Mouse (Mus musculus) heart, embryonic 16.5 days (tissue): Measurements from ENCODE around the gene Usp9x. TPM values are rescaled to one million over a fixed set of nuclear protein-coding genes. Genes with fewer than 3 reads are reported as not detected.

Experiments used
- ATAC-seq: fragments of 200-750 bp; cut with Nextera tagmentation; replicated peaks from 2 replicates; pipeline ENCODE4 v1.8.0; 2017; ENCODE audit warnings: moderate number of reproducible peaks; ENCODE audit not compliant: insufficient read depth, low FRiP score; ENCODE audit errors: extremely low read depth
- H3K27ac ChIP-seq: fragments of 300-500 bp; sonication (generic); 2 replicates; pipeline ENCODE4 v1.5.1; 2014; ENCODE audit warnings: mild to moderate bottlenecking, low read length, control low read depth, moderate library complexity
- H3K27me3 ChIP-seq: fragments of 300-500 bp; sonication (generic); 2 replicates; pipeline ENCODE4 v1.6.1; 2014; ENCODE audit warnings: low read length, mixed read lengths; ENCODE audit not compliant: control insufficient read depth, insufficient read depth
- H3K36me3 ChIP-seq: fragments of 300-500 bp; sonication (generic); 2 replicates; pipeline ENCODE4 v1.6.1; 2014; ENCODE audit not compliant: control insufficient read depth, insufficient read depth
- H3K4me1 ChIP-seq: fragments of 300-500 bp; sonication (generic); 2 replicates; pipeline ENCODE4 v1.6.1; 2014; ENCODE audit warnings: low read length, mixed read lengths; ENCODE audit not compliant: control insufficient read depth, insufficient read depth
- H3K4me2 ChIP-seq: fragments of 300-500 bp; sonication (generic); 2 replicates; pipeline ENCODE4 v1.6.1; 2014; ENCODE audit warnings: low read depth, mild to moderate bottlenecking, control low read depth, low read length
- H3K4me3 ChIP-seq: fragments of 300-500 bp; sonication (generic); 2 replicates; pipeline ENCODE4 v1.5.1; 2014; ENCODE audit warnings: mild to moderate bottlenecking, control low read depth, low read length
- H3K9ac ChIP-seq: fragments of 300-500 bp; sonication (generic); 2 replicates; pipeline ENCODE4 v1.6.1; 2014; ENCODE audit warnings: low read length, control low read depth
- H3K9me3 ChIP-seq: fragments of 300-500 bp; sonication (generic); replicated peaks from 2 replicates; pipeline ENCODE4 v1.6.1; 2016; ENCODE audit warnings: low read length; ENCODE audit not compliant: control insufficient read depth
- WGBS: fragments of 180-500 bp; shearing (Covaris S2); extraction: QIAGEN DNeasy Blood & Tissue Kit; methylation state at CpG from one replicate; pipeline ENCODE4 v1.1.7; 2014; 5-methylcytosine and 5-hydroxymethylcytosine counted together
- polyA plus RNA-seq: library from polyadenylated mRNA; unstranded; fragments of >200 nt; fragmentation: Nextera tagmentation; extraction: Ambion mirVana; gene quantifications from 2 replicates; pipeline ENCODE4 v1.2.1, GENCODE M21; 2015

The Usp9x gene
- 16.9 and 19.6 TPM in 2 replicates for polyA plus RNA-seq

DNA sequence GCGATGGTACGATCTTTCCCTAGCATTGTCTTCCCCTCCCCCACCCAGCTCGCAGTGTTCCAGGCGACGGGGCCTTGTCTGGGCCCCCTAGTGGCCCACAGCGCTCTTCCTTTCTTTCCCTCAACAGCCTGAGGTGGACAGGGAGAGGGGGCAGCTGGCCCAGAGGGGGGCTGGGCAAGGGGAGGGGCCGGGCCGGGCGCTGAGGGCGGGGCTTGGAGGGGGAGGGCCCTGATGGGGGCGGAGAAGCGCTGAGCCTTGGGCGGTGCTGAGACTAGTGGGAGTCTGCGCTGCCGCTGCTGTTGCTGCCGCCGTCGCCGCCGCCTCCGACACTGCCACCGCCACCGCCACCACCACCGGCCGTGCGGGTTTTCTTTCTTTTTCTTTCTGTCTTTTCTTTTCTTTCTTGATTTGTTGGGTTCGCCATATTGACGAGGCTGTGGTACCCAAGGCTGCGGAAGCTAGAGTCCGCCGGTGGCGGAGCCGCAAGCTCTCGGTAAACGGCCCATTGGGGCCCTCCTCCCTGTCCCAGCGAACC, at the start of gene Usp9x:
Gene Usp9x, plus strand, starts transcription at position 258 of the 535 bp plus-strand sequence.
- Histone ChIP-seq H3K4me1 (peaks cover 2% of the 10 kb centered on the region; the same call in 1 of the 2 replicates), H3K36me3 (no peaks in the 10 kb centered on the region), H3K27ac (peak within 1 kb of the TSS; percentile 94), H3K4me2 (peak within 1 kb of the TSS; percentile 64), H3K27me3 (peaks cover 4% of the 10 kb centered on the region; the same call in 1 of the 2 replicates), H3K9ac (peak within 1 kb of the TSS; percentile 91), H3K4me3 (peak within 1 kb of the TSS; percentile 81), H3K9me3 (0 out of 2 replicates have a peak, but pooled peaks cover 2% of the 10 kb centered on the region)
- peak; percentile 88 for ATAC-seq
- 13% methylated on average over 26 of the region's 36 CpGs for WGBS

DNA sequence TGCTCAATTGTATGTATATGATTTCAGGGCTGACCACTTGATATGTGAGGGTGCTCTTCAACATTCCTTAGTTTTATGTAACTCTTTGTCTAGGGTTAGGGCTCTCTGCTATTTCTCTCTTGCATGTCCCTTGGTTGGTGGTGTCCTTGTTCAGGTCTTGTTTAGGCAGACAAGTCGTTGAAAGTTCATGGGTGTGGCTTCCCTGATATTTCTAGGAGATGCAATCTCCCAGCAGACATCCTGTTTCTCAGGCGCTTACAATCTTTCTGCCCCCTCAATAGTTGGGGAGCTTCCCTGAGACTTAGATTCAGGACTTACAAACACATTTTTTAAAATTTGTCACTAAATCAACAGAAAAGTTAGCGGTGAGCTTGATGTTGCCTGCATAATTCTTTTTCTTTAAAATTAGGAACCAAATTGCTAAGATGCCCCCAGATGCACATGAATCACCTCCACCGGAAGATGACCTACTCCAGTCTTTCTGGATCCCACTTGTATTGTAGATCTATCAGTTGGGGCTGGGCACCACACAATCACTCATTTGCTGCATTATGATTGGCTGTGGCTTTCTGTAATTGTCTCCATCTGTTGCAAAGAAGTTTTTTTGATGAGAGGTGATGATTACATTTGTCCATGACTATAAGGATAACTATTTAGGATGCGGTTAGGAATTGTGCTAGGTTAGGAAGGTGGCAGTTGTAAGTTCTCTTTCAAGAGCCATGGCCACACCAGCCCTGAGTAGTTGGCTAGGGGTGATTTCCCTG, 48.6 kb upstream of the Usp9x start:
- Histone ChIP-seq H3K9ac (no peak overlapping the region), H3K4me1 (no peaks in the 10 kb centered on the region), H3K36me3 (no peaks in the 10 kb centered on the region), H3K4me2 (no peak overlapping the region), H3K9me3 (no peaks in the 10 kb centered on the region), H3K27ac (no peak overlapping the region), H3K27me3 (0 out of 2 replicates have a peak, but pooled peaks cover 2% of the 10 kb centered on the region), H3K4me3 (no peak overlapping the region)
- ATAC-seq = no peak
- 75% methylated on average over 5 of the region's 5 CpGs for WGBS

DNA sequence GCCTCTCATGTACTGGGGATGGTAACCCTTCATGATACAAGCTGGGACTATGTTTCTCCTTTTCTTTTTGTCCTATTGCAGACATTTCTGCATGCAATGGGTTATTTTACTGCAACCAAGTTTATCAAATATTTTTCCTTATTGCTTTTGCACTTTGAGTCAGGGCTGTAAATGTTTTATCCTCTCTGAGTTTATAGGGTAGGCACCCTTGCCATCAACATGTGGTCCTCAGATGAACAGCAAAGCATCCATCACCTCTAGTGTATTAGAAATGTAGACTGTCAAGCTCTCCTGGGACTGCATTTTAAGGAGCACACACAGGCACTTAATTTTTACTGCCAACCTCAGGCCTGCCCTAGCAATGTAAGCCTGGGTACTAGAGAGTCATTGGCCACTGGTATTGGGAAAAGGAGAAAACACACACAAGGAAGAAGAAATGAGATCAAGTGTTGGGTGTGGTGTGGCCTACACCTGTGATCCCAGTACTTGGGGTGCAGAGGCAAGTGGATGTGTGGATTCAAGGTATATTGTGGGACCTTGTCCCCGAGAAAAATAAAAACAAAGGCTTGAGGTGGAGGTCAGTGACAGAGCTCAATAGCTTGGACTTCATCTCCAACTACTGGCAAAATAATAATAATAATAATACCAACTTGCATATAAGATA, 46.6 kb upstream of the Usp9x start:
- H3K9me3 ChIP-seq = no peaks in the 10 kb centered on the region
- no peak overlapping the region for H3K9ac ChIP-seq
- no peaks in the 10 kb centered on the region for H3K36me3 ChIP-seq
- WGBS = 67% methylated on average over 1 of the region's 1 CpGs
- H3K27me3 ChIP-seq = 0 out of 2 replicates have a peak, but pooled peaks cover 2% of the 10 kb centered on the region
- no peak overlapping the region for H3K4me2 ChIP-seq
- no peak overlapping the region for H3K4me3 ChIP-seq
- no peak for ATAC-seq
- H3K27ac ChIP-seq = no peak overlapping the region
- no peaks in the 10 kb centered on the region for H3K4me1 ChIP-seq

DNA sequence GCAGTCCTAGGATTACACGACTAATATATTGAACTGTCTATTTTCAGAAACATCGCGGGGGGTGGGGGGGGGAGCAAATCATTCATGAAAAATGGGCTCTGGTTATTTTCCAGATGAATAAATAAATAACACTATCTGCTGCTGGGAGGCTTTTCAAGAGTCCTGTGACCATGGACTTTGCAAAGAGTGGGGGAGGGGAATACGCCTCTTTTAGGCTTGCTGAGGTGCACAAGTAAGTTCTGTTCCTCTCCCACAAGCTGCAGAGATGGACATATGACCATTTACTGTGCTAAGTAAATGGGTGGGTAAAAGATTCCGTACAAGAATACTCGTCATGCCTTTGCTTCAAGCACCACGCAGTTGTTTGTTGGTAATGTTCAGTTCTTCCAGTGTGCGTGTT, 46.0 kb upstream of the Usp9x start:
- no peak for ATAC-seq
- Histone ChIP-seq H3K27me3 (0 out of 2 replicates have a peak, but pooled peaks cover 2% of the 10 kb centered on the region), H3K9ac (no peak overlapping the region), H3K36me3 (no peaks in the 10 kb centered on the region), H3K9me3 (no peaks in the 10 kb centered on the region), H3K4me3 (no peak overlapping the region), H3K4me1 (no peaks in the 10 kb centered on the region), H3K27ac (no peak overlapping the region), H3K4me2 (no peak overlapping the region)
- 77% methylated on average over 8 of the region's 8 CpGs for WGBS

DNA sequence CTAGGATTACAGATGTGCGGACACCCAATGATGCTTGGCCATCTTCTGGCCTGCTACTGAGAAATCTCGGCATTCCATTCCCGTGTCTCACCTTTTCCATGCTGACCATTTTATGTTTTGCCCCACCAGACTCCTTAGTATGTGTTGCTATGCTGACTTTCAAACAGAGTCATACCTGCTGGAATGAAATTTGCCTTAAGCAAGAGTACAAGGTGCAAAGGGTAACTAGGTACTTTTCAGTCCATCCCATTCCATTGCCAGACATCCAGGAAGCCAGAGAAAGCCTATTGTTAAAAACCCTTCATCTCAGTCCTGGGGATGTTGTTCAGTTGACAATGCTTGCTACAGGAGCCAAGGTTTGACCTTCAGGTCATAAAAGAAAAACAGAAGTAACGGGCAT, 43.1 kb upstream of the Usp9x start:
- no peak for ATAC-seq
- no peak overlapping the region for H3K4me3 ChIP-seq
- WGBS = 81% methylated on average over 4 of the region's 4 CpGs
- no peak overlapping the region for H3K9ac ChIP-seq
- no peak overlapping the region for H3K27ac ChIP-seq
- no peaks in the 10 kb centered on the region for H3K4me1 ChIP-seq
- H3K27me3 ChIP-seq = 0 out of 2 replicates have a peak, but pooled peaks cover 2% of the 10 kb centered on the region
- no peaks in the 10 kb centered on the region for H3K36me3 ChIP-seq
- H3K4me2 ChIP-seq = no peak overlapping the region
- H3K9me3 ChIP-seq = no peaks in the 10 kb centered on the region

DNA sequence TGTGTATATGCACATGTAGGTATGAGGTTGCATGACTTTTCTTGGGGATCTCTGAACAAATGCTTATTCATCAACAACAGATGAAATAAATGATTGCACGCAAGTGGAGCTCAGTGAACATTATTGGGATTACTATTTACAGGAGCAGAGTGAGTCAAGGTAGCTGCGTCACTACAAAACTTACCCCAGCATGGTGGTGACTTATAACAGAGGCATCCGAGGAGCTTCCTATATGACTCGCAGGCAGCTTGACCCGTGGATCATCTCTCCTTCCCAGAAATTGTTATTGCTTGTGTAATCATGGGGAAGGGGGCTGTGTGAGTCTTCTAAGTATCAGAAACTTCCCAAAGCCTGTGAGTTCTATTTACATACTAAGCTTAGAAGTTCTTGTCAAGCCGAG, 41.3 kb upstream of the Usp9x start:
- no peak overlapping the region for H3K4me3 ChIP-seq
- no peaks in the 10 kb centered on the region for H3K9me3 ChIP-seq
- no peak overlapping the region for H3K9ac ChIP-seq
- H3K27ac ChIP-seq = no peak overlapping the region
- 87% methylated on average over 6 of the region's 6 CpGs for WGBS
- no peak for ATAC-seq
- H3K4me2 ChIP-seq = no peak overlapping the region
- H3K27me3 ChIP-seq = no peaks in the 10 kb centered on the region
- no peaks in the 10 kb centered on the region for H3K4me1 ChIP-seq
- H3K36me3 ChIP-seq = no peaks in the 10 kb centered on the region

DNA sequence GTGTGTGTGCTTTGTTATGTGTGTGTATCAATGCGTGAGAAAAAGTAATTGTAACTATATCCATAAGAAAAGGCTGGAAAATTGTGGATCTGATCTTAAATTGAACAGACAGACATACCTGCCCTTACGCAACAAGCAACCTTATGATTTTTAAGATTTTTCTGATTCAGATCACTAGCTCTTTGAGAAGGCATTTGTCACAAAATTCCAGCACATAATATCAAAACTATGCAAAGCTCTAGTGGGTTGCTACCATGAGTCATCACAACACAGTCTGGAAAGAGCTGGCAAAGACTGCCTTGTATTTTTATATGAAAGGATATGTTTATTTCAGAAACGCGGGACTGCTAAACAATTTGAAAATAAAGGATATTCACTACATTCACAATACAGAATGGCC, 34.2 kb upstream of the Usp9x start:
- no peak overlapping the region for H3K4me3 ChIP-seq
- no peak overlapping the region for H3K4me2 ChIP-seq
- ATAC-seq = no peak
- H3K27ac ChIP-seq = no peak overlapping the region
- WGBS = 82% methylated on average over 4 of the region's 4 CpGs
- H3K9me3 ChIP-seq = no peaks in the 10 kb centered on the region
- H3K9ac ChIP-seq = no peak overlapping the region
- H3K4me1 ChIP-seq = 0 out of 2 replicates have a peak, but pooled peaks cover 2% of the 10 kb centered on the region
- H3K27me3 ChIP-seq = peaks cover 3% of the 10 kb centered on the region; the same call in 1 of the 2 replicates
- no peaks in the 10 kb centered on the region for H3K36me3 ChIP-seq

DNA sequence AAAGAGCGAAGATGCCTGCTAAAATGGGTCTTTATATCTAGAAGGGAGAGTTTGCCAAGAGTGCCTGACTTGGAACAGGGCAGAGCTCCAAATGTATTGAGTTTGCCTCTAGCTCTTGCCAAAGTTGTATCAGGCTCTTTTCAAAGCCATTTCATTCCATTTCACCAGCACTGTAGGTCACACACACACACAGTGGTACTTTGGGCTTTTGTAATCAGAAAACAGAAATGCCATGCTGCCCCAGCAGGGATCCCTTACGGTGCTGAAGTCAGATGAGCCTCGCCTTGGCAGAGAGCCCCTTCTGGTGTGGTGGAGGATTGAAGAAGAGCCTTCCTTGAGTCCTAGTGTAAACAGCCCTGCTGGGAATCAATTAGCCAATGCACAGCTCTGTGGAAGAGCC, 32.1 kb upstream of the Usp9x start:
- H3K36me3 ChIP-seq = no peaks in the 10 kb centered on the region
- peaks cover 6% of the 10 kb centered on the region; the same call in 1 of the 2 replicates for H3K4me1 ChIP-seq
- H3K9ac ChIP-seq = no peak overlapping the region
- WGBS = 44% methylated on average over 3 of the region's 3 CpGs
- H3K4me3 ChIP-seq = no peak overlapping the region
- no peak overlapping the region for H3K4me2 ChIP-seq
- ATAC-seq = no peak
- H3K27me3 ChIP-seq = peaks cover 5% of the 10 kb centered on the region; the same call in 1 of the 2 replicates
- no peaks in the 10 kb centered on the region for H3K9me3 ChIP-seq
- peak overlapping the region; percentile 45; the same call in 1 of the 2 replicates for H3K27ac ChIP-seq

DNA sequence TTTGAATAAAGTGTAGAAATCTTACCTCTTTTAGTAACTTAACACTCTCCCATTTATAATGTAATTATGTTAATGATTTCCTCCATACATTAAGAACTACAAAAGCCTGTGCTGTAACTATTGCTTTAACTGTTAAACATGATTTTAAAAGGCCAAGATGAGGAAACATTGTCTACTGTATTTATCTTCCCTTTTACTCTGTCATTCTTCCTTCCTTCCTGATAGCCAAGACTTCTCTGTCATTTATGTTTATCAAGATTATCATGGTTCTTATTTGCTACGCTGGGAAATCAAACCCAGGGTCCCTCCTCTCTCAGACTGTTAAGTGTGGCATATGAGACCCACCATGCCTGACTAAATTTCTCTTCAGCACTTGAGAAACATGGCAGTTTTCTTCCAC, 30.9 kb upstream of the Usp9x start:
- no peak for ATAC-seq
- Histone ChIP-seq H3K9me3 (no peaks in the 10 kb centered on the region), H3K27me3 (peaks cover 5% of the 10 kb centered on the region; the same call in 1 of the 2 replicates), H3K27ac (no peak overlapping the region), H3K36me3 (no peaks in the 10 kb centered on the region), H3K4me3 (no peak overlapping the region), H3K4me2 (no peak overlapping the region), H3K9ac (no peak overlapping the region), H3K4me1 (peaks cover 6% of the 10 kb centered on the region; the same call in 1 of the 2 replicates)
- WGBS = 34% methylated on average over 1 of the region's 1 CpGs
